12 mouse cellular contexts compared by ENCODE assay signal in the genomic region with DNA sequence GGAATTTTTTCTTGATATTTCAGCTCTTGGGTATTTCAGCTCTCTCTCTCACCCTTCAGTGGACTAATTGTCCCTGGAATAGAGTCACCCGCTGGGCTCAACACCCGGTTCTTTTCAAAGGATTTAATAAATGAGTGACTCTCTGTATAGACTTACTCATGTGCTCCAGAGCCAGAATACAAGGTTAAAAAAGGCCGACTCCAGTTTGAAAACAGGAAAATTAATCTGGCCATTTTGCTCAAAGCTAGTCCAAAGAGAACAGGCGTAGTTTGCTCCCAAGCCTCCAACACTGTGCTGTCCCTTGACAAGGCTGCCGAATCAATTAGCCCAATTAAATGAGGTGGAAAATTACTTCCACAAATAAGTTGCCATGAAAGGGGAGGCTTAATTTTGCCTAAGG.
DNase-seq lines count a peak whose midpoint lies in the region; ATAC-seq and TF ChIP-seq lines count a peak whose summit lies in the region.
"Had no signal": no experiment of that assay in that cellular context is flagged by ENCODE, and none has a peak within 500 bp of the region (broad histone marks: within the 10 kb centered on the region; RNA-seq: fewer than 3 reads in every experiment).

No protein-coding gene starts in this region.

- DNase-seq in hindbrain, embryonic 11.5 days (ENCODE audit: low spot score), result peak; percentile 35
- DNase-seq in hindbrain, embryonic 10.5 days (ENCODE audit: low spot score), result no peak
- DNase-seq in brain, adult 2 months (ENCODE audit: low read depth, low spot score), result peak; percentile 45
- peak; percentile 57 for DNase-seq in forebrain, embryonic 11.5 days (ENCODE audit: low spot score)
- DNase-seq in hindbrain, postnatal 0 days (ENCODE audit: low spot score), result peak; percentile 73
- DNase-seq in frontal cortex, postnatal 36 days (ENCODE audit: low spot score in 2 of 2), result no peak
- no peak for DNase-seq in thymus, postnatal 0 days (ENCODE audit: low spot score)
- DNase-seq in adrenal gland, adult 18-20 months (ENCODE audit: low spot score in 2 of 2), result no peak
- DNase-seq: thymus, postnatal 4 days had no signal

- peak; percentile 67 for ATAC-seq in hindbrain, embryonic 11.5 days (ENCODE audit: low FRiP score)
- peak; percentile 84 for ATAC-seq in forebrain, embryonic 11.5 days (replicated peaks; ENCODE audit: low FRiP score)
- peak; percentile 72 for ATAC-seq in hindbrain, postnatal 0 days

- 45% methylated on average over 5 of the region's 5 CpGs for WGBS in hindbrain, embryonic 11.5 days
- WGBS in hindbrain, embryonic 10.5 days, result 46% methylated on average over 5 of the region's 5 CpGs
- WGBS in forebrain, embryonic 11.5 days, result 9% methylated on average over 5 of the region's 5 CpGs
- 14% methylated on average over 5 of the region's 5 CpGs for WGBS in hindbrain, postnatal 0 days

- TF ChIP-seq CTCF in hindbrain, postnatal 0 days (IDR thresholded peaks at IDR 0.05; ENCODE audit: low read depth), result no peak

- H3K4me2 ChIP-seq in hindbrain, embryonic 11.5 days (replicated peaks; ENCODE audit: low read depth, low read length), result no peak overlapping the region
- H3K4me2 ChIP-seq in forebrain, embryonic 11.5 days (ENCODE audit: low read depth, low read length, severe bottlenecking), result no peak overlapping the region
- no peak overlapping the region for H3K4me2 ChIP-seq in hindbrain, postnatal 0 days (ENCODE audit: low read depth, low read length)
- H3K4me2 ChIP-seq: stomach, embryonic 15.5 days had no signal

- no peaks in the 10 kb centered on the region; the same call in 1 of the 2 replicates for H3K27me3 ChIP-seq in hindbrain, embryonic 11.5 days (ENCODE audit: control insufficient read depth, insufficient read depth, low read length)
- peaks cover 19% of the 10 kb centered on the region; the same call in 1 of the 2 replicates for H3K27me3 ChIP-seq in hindbrain, embryonic 10.5 days (ENCODE audit: insufficient read depth, poor library complexity, severe bottlenecking)
- peaks cover 71% of the 10 kb centered on the region for H3K27me3 ChIP-seq in forebrain, embryonic 11.5 days (ENCODE audit: control insufficient read depth, insufficient read depth, low read length)
- no peaks in the 10 kb centered on the region for H3K27me3 ChIP-seq in hindbrain, postnatal 0 days (ENCODE audit: insufficient read depth, low read length)
- H3K27me3 ChIP-seq: stomach, embryonic 15.5 days had no signal

- no peak overlapping the region for H3K9ac ChIP-seq in hindbrain, embryonic 11.5 days (ENCODE audit: low read depth, low read length)
- no peak overlapping the region for H3K9ac ChIP-seq in forebrain, embryonic 11.5 days (ENCODE audit: low read length)
- H3K9ac ChIP-seq in hindbrain, postnatal 0 days (replicated peaks; ENCODE audit: low read length), result no peak overlapping the region
- H3K9ac ChIP-seq: liver, embryonic 14.5 days; stomach, embryonic 15.5 days had no signal

- H3K4me1 ChIP-seq in hindbrain, embryonic 11.5 days (replicated peaks; ENCODE audit: control insufficient read depth, insufficient read depth, low read length), result no peaks in the 10 kb centered on the region
- peaks cover 10% of the 10 kb centered on the region for H3K4me1 ChIP-seq in hindbrain, embryonic 10.5 days (replicated peaks)
- H3K4me1 ChIP-seq in forebrain, embryonic 11.5 days (replicated peaks; ENCODE audit: control insufficient read depth, insufficient read depth, low read length), result peaks cover 2% of the 10 kb centered on the region; the same call in 1 of the 2 replicates
- no peaks in the 10 kb centered on the region for H3K4me1 ChIP-seq in hindbrain, postnatal 0 days (ENCODE audit: insufficient read depth, low read length)
- H3K4me1 ChIP-seq: heart, embryonic 10.5 days; stomach, embryonic 15.5 days had no signal

- H3K27ac ChIP-seq in hindbrain, embryonic 11.5 days (ENCODE audit: low read depth, low read length), result no peak overlapping the region
- no peak overlapping the region for H3K27ac ChIP-seq in hindbrain, embryonic 10.5 days
- H3K27ac ChIP-seq in forebrain, embryonic 11.5 days (ENCODE audit: low read depth, low read length), result no peak overlapping the region
- no peak overlapping the region for H3K27ac ChIP-seq in hindbrain, postnatal 0 days
- H3K27ac ChIP-seq: heart, embryonic 10.5 days; liver, embryonic 14.5 days; stomach, embryonic 15.5 days had no signal

- H3K4me3 ChIP-seq in hindbrain, embryonic 11.5 days (ENCODE audit: low read depth, low read length), result no peak overlapping the region
- no peak overlapping the region for H3K4me3 ChIP-seq in hindbrain, embryonic 10.5 days
- no peak overlapping the region for H3K4me3 ChIP-seq in forebrain, embryonic 11.5 days (ENCODE audit: low read depth, low read length)
- no peak overlapping the region for H3K4me3 ChIP-seq in hindbrain, postnatal 0 days (ENCODE audit: low read length)
- H3K4me3 ChIP-seq: heart, embryonic 10.5 days; stomach, embryonic 15.5 days had no signal

- H3K36me3 ChIP-seq in hindbrain, embryonic 11.5 days (ENCODE audit: control insufficient read depth, insufficient read depth, low read length), result no peaks in the 10 kb centered on the region
- H3K36me3 ChIP-seq in hindbrain, embryonic 10.5 days, result no peaks in the 10 kb centered on the region
- H3K36me3 ChIP-seq in forebrain, embryonic 11.5 days (ENCODE audit: control insufficient read depth, insufficient read depth, low read length), result no peaks in the 10 kb centered on the region
- no peaks in the 10 kb centered on the region for H3K36me3 ChIP-seq in hindbrain, postnatal 0 days (ENCODE audit: insufficient read depth, low read length)
- H3K36me3 ChIP-seq: heart, embryonic 10.5 days; stomach, embryonic 15.5 days had no signal

- no peaks in the 10 kb centered on the region for H3K9me3 ChIP-seq in hindbrain, embryonic 11.5 days (ENCODE audit: control insufficient read depth, low read length)
- no peaks in the 10 kb centered on the region for H3K9me3 ChIP-seq in hindbrain, embryonic 10.5 days
- no peaks in the 10 kb centered on the region for H3K9me3 ChIP-seq in forebrain, embryonic 11.5 days (ENCODE audit: control insufficient read depth, low read length)
- no peaks in the 10 kb centered on the region for H3K9me3 ChIP-seq in hindbrain, postnatal 0 days (ENCODE audit: low read length)
- H3K9me3 ChIP-seq: heart, embryonic 10.5 days; stomach, embryonic 15.5 days had no signal

Comparison
In these comparisons a context has a peak if more than half of its experiments do, and no peak if none do; other contexts are left out.
1. DNase-seq: peak in hindbrain, embryonic 11.5 days (single experiment), brain, adult 2 months (single experiment), forebrain, embryonic 11.5 days (single experiment) and hindbrain, postnatal 0 days (single experiment); none in hindbrain, embryonic 10.5 days (single experiment), frontal cortex, postnatal 36 days (0 of 2), thymus, postnatal 0 days (single experiment) and adrenal gland, adult 18-20 months (0 of 2).
2. Peak in every context shown above with its lines, with median percentiles within 50 percentile points of each other: ATAC-seq.